Mouse (Mus musculus): Measurements from ENCODE around the gene Mycbpap.

GRCm38 (mm10) chr11:94464170-94464569, 57.4 kb downstream of the Mycbpap start:
- TF ChIP-seq KAT2A (conservative IDR thresholded peaks at IDR 0.05; ENCODE audit: low read depth, low read length) (no peak), CTCF (IDR thresholded peaks at IDR 0.05 in 2 of 3, conservative IDR thresholded peaks at IDR 0.05 in 1 of 3; ENCODE audit: control insufficient read depth in 1 of 3, insufficient read depth in 1 of 3, low read depth in 2 of 3, low read length in 3 of 3, poor library complexity in 1 of 3, severe bottlenecking in 1 of 3) (no peak)
